Mouse (Mus musculus): ENCODE data around the gene Cyp2ab1.

The Cyp2ab1 gene

GRCm38 (mm10) chr16:20271339-20271738 is 53.9 kb downstream of the Cyp2ab1 start:
- DNase-seq (ENCODE audit: low read depth, low spot score): no peak

DNA sequence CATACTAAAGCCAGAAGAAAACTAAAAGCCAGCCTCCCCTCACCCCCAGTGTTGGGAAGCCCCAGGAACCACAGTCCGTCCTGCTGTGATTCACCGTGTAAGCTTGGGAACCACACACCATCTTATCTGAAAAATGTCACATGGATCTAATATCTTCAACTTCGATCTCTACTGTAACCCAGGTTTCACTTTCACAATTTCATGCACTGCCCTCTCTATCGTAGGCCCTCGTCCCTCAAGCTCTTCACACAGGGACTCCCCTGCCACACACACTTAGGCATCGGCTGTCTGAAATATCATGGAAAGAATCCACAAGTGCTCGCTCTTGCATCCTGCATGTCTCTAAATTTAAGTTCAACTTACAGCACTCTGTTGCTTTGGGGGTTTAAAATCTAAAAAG is 60.1 kb downstream of the Cyp2ab1 start:
- DNase-seq (ENCODE audit: low read depth, low spot score): no peak

Data from brain, adult 2 months (tissue).